Mouse (Mus musculus) B cell, adult 2 months (primary cell): Measurements from ENCODE around the gene Pon1.
"Not testable (repeated sequence)": the region's sequence is repeated elsewhere in the genome, so short reads cannot be mapped to it uniquely, and the experiment has no call there.

Source experiments
- DNase-seq, 2 experiments: peaks; one replicate each; pipeline ENCODE4 v3.0.0; 2022

The Pon1 gene

DNA sequence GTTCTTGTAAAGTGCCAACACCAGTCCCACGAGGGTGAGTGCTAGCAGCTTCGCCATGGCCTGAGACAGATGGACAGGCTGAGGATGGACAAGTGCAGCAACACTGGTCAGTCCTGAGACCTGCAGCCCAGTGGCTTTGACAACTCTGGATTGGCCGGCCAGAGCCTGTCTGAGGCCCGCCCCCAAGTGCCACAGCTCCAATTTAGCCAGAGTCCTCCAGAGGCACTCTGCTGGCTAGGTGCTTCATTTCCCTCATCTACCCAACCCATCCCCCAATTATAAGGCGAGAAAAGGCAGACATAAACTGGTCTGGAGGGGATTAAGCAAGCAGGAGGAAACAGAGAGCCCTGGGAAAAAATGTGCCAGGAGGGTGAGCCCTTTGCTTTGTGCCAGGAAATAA lies at the start of gene Pon1:
Gene Pon1, minus strand, starts transcription at position 254 of the 400 bp plus-strand sequence.
- no peak for DNase-seq

GRCm38 (mm10) chr6:5238799-5239198 lies 45.1 kb upstream of the Pon1 start:
- DNase-seq: no peak

DNA sequence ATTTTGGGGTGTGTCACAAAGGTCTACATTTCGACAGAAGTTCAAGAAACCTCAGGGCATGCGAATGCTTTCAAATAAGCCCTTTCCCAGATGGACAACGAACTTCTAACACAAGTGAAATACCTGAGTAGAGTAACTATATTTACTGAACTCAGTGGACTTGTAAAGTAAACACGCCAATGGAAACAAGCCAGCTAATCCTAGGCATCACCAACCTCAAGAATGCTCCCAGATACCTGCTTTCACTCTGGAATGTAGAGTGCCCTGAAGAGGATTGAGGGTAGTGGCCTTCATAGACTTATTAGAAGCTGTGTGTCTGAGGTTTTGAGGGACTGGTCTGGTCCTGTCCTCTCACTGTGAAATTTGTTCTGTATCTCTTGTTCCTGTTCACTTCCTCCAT lies 43.8 kb upstream of the Pon1 start:
- DNase-seq: no peak

DNA sequence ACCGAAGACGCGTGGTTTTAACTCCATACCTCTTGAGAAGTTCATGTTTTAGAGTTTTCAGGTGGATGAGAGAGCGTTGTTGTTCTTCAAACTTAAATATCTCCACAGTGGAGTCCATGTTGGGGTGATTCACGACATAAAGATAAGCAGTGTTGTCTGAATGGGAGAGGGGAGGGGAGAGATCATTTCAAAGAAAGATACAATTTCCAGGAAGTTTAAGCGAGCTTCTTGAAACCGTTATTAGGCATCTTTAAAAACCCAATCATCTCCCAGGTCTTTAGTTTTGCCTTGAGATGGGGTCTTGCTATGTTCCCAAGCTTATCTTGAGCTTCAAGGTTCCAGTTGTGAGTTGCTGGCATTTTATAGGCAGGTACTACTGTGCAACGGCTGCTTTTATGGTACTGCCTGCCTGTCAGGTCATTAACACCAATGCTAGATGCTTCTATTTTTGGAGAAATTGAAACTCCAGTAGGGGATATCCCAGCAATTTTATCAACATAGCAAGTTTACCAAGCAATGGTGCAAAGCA lies 43.2 kb upstream of the Pon1 start:
- DNase-seq: no peak

DNA sequence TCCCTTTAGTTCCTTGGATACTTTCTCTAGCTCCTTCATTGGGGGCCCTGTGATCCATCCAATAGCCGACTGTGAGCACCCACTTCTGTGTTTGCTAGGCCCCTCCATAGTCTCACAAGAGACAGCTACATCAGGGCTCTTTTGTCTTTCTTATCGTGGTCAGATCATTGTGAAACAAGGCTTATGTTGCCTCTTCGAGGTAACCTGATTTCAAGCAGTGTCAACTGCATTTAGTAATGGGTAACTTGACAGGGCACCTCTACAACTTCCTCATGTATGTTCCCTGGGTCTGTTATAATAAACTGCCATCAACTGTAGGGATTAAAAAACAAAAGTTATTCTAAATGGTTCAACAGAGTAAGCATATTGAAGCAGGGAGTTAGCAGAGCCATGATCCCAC lies 40.8 kb upstream of the Pon1 start:
- DNase-seq: no peak

DNA sequence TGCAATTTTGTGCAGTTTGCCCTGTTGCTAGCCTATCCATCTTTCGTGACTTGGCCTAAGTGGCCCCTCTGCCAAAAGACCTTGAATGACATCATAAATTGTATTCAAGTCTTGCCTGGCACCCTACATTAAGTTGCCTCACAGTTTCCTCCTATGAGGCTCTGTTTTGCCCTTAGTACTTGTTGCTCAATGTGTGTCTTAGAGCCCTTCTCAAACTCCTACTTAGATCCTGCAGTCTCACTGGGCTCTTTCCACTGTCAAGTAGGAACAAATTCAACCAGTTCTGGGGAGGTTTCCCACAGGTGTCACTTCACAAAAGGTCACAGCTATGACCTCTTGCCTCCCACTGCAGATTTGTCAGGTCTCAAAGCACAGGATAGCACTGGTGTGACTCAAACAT lies 40.1 kb upstream of the Pon1 start:
- DNase-seq: no peak

- DNase-seq: no peak
Observed at GRCm38 (mm10) chr6:5232022-5232421, 38.3 kb upstream of the Pon1 start.

GRCm38 (mm10) chr6:5230261-5230660 lies 36.5 kb upstream of the Pon1 start:
- no peak for DNase-seq

DNA sequence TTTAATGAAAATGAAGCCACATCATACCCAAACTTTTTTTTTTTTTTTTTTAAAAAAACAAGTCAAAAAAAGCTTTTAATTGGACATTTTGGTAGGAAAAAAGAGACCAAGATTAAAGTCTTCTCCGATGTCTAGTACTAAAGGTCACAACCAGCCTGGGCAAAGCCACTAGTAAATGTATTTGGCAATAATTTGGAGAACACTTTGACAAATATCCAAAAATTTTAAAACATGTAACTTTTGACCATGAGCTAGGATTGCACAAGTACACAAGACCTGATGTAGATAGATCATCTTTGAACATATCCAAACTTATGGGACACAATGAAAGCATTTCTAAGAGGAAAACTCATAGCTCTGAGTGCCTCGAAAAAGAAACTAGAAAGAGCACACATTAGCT lies 29.8 kb upstream of the Pon1 start:
- not testable (repeated sequence) for DNase-seq

DNA sequence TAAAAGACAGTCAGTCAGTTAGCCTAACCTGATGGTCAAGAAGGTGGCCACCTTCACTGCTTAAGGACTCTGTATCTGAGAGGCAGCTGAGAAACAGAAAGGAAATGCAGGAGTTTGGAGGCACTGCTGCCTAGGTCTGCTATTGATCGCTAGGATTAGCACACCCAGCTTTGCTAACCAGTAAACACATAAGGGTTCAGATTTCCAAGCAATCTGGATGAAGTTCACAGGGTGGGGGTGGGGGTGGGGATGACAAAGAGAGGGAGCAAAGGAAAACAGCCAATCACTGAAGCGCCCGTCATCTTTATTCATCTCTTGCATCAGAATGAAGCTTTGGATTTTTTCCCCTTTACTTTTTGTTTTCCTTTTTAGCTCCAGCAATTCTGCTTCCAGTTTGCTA lies 28.3 kb upstream of the Pon1 start:
- no peak for DNase-seq

DNA sequence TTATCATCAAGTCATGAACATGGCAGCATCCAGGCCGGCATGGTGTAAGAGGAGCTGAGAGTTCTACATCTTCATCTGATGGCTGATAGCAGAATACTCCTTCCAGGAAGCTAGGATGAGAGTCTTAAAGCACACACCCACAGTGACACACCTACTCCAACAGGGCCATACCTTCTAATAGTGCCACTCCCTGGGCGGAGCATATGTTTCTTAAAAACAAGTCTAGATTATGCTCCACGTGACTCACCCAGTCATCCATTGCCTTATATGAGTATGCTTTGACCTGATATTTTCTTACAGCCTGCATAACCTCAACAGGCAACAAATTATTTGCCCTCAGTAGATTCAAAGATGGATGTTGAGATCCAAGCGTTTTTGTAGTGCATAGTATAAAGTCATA lies 24.4 kb upstream of the Pon1 start:
- DNase-seq: no peak

DNA sequence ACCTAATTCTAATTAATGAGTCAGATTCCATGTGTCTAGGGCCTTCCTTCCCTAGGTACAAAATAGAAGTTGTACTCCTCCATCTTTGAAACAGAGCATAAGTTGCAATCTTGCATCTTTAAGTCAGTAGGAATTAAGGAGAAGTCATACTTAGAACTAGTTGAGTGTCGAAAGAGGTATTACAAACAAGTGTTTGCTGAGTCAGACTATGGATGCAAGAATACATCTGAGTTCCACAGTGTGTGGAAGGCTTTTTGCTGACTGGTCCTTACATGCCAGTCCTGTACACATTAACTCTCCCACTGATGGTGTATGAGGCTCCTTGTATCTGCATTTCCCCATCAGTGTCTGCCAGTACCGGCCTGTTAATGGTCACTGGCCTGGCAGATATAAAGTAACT lies 14.1 kb upstream of the Pon1 start:
- DNase-seq: no peak

DNA sequence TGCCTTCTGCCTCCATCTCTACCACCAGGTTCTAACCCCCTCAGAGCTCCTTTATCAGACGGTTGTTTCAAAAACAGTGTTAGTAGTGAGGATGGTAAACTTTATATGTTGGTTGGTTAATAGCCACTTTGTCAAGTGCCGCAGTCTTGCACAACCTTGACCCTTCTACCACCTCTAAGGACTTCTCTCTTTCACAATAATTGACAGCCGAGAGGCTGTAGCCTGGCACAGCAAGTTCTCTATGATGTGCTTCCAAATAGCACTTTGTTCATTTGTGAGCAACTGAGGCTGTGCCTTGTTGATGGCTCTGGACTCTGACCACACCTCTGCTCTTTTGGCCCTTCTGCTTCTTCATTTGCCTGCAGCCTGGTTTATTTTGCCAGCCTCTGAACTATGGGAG lies 6.2 kb upstream of the Pon1 start:
- no peak for DNase-seq

GRCm38 (mm10) chr6:5199376-5199905 lies 5.7 kb upstream of the Pon1 start:
- DNase-seq: no peak

- no peak for DNase-seq
Observed at GRCm38 (mm10) chr6:5198590-5198989, 4.8 kb upstream of the Pon1 start.

- DNase-seq: no peak
Observed at GRCm38 (mm10) chr6:5190761-5191160, 3.0 kb downstream of the Pon1 start.

DNA sequence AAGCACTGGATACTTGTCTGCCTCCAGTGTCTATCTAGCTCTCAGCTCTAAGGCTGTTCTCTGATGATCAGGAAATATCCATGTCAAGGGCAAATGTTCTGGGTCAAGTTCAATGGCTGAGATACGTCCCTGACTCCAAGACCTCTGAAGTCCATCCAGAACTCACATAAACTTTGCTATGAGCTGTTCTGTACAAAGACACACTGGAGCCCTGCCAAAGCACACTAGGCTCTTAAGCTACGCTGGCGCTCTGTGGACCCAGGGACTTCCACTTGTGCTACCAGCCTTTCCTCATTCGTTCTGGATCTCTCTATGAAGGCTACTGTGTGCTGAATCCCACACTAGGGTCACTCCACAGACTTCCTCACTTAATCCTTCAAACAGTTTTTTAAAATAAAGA lies 4.2 kb downstream of the Pon1 start:
- DNase-seq: no peak

- DNase-seq: no peak
Observed at GRCm38 (mm10) chr6:5188938-5189337, 4.8 kb downstream of the Pon1 start.

DNA sequence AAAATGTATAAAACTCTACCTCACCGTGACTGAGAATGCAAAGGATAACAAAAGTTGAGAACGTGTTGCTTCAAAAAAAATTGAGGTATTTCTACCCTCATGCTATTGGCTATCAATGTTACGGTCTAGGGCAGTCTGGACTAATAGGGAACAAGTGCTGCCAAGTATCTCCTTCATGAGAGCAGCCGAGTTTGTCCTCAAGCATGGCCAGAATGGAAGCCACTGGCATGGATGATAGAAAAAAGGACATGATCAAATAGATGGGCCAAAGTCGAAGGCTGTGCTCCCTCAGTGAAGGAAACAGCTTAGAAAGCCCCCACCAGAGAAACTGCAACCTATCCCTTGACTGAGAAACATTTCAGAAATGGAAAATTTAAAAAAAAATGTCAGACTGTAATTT lies 5.7 kb downstream of the Pon1 start:
- DNase-seq: no peak

GRCm38 (mm10) chr6:5187586-5187985 lies 6.2 kb downstream of the Pon1 start:
- DNase-seq: no peak

GRCm38 (mm10) chr6:5186229-5186950 lies 7.4 kb downstream of the Pon1 start:
- DNase-seq: no peak

DNA sequence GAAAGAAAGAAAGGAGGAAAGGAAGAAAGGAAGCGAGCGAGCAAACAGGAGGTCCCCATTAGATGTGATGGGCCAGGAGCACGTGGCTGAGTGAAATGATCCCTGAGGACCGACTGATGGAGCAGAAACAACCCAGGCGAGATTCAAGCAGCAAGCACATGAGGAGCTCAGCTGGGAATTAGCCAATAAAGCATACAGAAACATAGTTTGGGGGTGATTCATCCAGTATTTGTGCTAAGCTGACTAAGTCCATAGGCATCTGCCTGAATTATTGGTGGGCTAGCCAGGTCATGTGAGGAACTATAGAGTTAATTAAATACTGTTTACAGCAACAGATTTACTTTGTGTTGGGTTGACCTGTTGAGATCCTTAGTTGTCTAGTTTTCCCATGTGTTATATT lies 13.1 kb downstream of the Pon1 start:
- no peak for DNase-seq

- no peak for DNase-seq
Observed at GRCm38 (mm10) chr6:5179189-5179588, 14.6 kb downstream of the Pon1 start.

- no peak for DNase-seq
Observed at GRCm38 (mm10) chr6:5177967-5178891, 15.5 kb downstream of the Pon1 start.
